Mouse (Mus musculus) intestine, postnatal 0 days (tissue): ENCODE measurements around the gene Slc39a11. TPM values are rescaled to one million over a fixed set of nuclear protein-coding genes. Genes with fewer than 3 reads are reported as not detected.

Source experiments
- ATAC-seq: fragments of 200-750 bp; cut with Nextera tagmentation; 2 replicates; pipeline ENCODE4 v1.8.0; 2017; ENCODE audit warnings: mild to moderate bottlenecking, moderate TSS enrichment, moderate library complexity
- H3K27ac ChIP-seq: fragments of 300-500 bp; sonication (generic); 2 replicates; pipeline ENCODE4 v1.5.1; 2014; ENCODE audit warnings: mild to moderate bottlenecking, low read depth, low read length, moderate library complexity
- H3K27me3 ChIP-seq: fragments of 300-500 bp; sonication (generic); replicated peaks from 2 replicates; pipeline ENCODE4 v1.6.1; 2014; ENCODE audit warnings: low read length, mixed read lengths; ENCODE audit not compliant: control insufficient read depth, insufficient read depth
- H3K36me3 ChIP-seq: fragments of 300-500 bp; sonication (generic); 2 replicates; pipeline ENCODE4 v1.6.1; 2014; ENCODE audit warnings: mild to moderate bottlenecking, moderate library complexity; ENCODE audit not compliant: control insufficient read depth, insufficient read depth
- H3K4me1 ChIP-seq: fragments of 300-500 bp; sonication (generic); replicated peaks from 2 replicates; pipeline ENCODE4 v1.6.1; 2014; ENCODE audit warnings: antibody characterized with exemption, low read length, mixed read lengths; ENCODE audit not compliant: control insufficient read depth, insufficient read depth
- H3K4me2 ChIP-seq: fragments of 300-500 bp; sonication (generic); replicated peaks from 2 replicates; pipeline ENCODE4 v1.6.1; 2014; ENCODE audit warnings: low read depth, mild to moderate bottlenecking, moderate library complexity
- H3K4me3 ChIP-seq: fragments of 300-500 bp; sonication (generic); 2 replicates; pipeline ENCODE4 v1.5.1; 2014; ENCODE audit warnings: low read depth, low read length
- H3K9ac ChIP-seq: fragments of 300-500 bp; sonication (generic); 2 replicates; pipeline ENCODE4 v1.6.1; 2014; ENCODE audit warnings: mild to moderate bottlenecking, low read depth, low read length
- H3K9me3 ChIP-seq: fragments of 300-500 bp; sonication (generic); 2 replicates; pipeline ENCODE4 v1.6.1; 2016; ENCODE audit warnings: mixed run types; ENCODE audit not compliant: control insufficient read depth
- CTCF ChIP-seq: sonication (generic); IDR thresholded peaks from 2 replicates; pipeline ENCODE4 v1.5.1; 2016; ENCODE audit warnings: low read depth, mild to moderate bottlenecking, control low read depth, antibody characterized with exemption, moderate library complexity
- WGBS: fragments of 180-500 bp; shearing (Covaris S2); extraction: QIAGEN DNeasy Blood & Tissue Kit; methylation state at CpG from one replicate; pipeline ENCODE4 v1.1.7; 2014; 5-methylcytosine and 5-hydroxymethylcytosine counted together
- polyA plus RNA-seq: library from polyadenylated mRNA; unstranded; fragments of >200 nt; fragmentation: Nextera tagmentation; extraction: Ambion mirVana; gene quantifications from 2 replicates; pipeline ENCODE4 v1.2.1, GENCODE M21; 2015

Slc39a11 gene
- polyA plus RNA-seq, 1 experiment from 2014 or later, result 50.7 TPM

GRCm38 (mm10) chr11:113438915-113439314 is 211.0 kb downstream of the Slc39a11 start:
- ATAC-seq, result no peak
- Histone ChIP-seq H3K4me2 (no peak overlapping the region), H3K4me3 (no peak overlapping the region), H3K9ac (no peak overlapping the region), H3K27ac (no peak overlapping the region), H3K4me1 (no peaks in the 10 kb centered on the region), H3K36me3 (no peaks in the 10 kb centered on the region), H3K27me3 (no peaks in the 10 kb centered on the region), H3K9me3 (no peaks in the 10 kb centered on the region)
- 0 out of 2 replicates have a peak, but pooled peaks have one; percentile 8 for TF ChIP-seq CTCF
- WGBS, result 89% methylated on average over 5 of the region's 5 CpGs

- no peaks in the 10 kb centered on the region for H3K9me3 ChIP-seq
- H3K4me1 ChIP-seq, result no peaks in the 10 kb centered on the region
- no peak overlapping the region for H3K27ac ChIP-seq
- no peak overlapping the region for H3K9ac ChIP-seq
- no peak for TF ChIP-seq CTCF
- H3K36me3 ChIP-seq, result no peaks in the 10 kb centered on the region
- H3K4me2 ChIP-seq, result no peak overlapping the region
- 73% methylated on average over 9 of the region's 9 CpGs for WGBS
- no peak for ATAC-seq
- no peak overlapping the region for H3K4me3 ChIP-seq
- H3K27me3 ChIP-seq, result no peaks in the 10 kb centered on the region
These were observed 212.5 kb downstream of the Slc39a11 start for GRCm38 (mm10) chr11:113437357-113437756.

- Histone ChIP-seq H3K9ac (no peak overlapping the region), H3K27ac (no peak overlapping the region), H3K9me3 (no peaks in the 10 kb centered on the region), H3K36me3 (no peaks in the 10 kb centered on the region), H3K4me1 (no peaks in the 10 kb centered on the region), H3K4me3 (no peak overlapping the region), H3K27me3 (no peaks in the 10 kb centered on the region), H3K4me2 (no peak overlapping the region)
- WGBS, result 85% methylated on average over 6 of the region's 6 CpGs
- TF ChIP-seq CTCF, result no peak
- no peak for ATAC-seq
These were observed 213.6 kb downstream of the Slc39a11 start for GRCm38 (mm10) chr11:113436299-113436698.

GRCm38 (mm10) chr11:113435696-113436095 is 214.2 kb downstream of the Slc39a11 start:
- no peak overlapping the region for H3K4me3 ChIP-seq
- no peak overlapping the region for H3K27ac ChIP-seq
- H3K27me3 ChIP-seq, result no peaks in the 10 kb centered on the region
- no peaks in the 10 kb centered on the region for H3K9me3 ChIP-seq
- no peaks in the 10 kb centered on the region for H3K4me1 ChIP-seq
- no peak overlapping the region for H3K9ac ChIP-seq
- 58% methylated on average over 5 of the region's 5 CpGs for WGBS
- H3K36me3 ChIP-seq, result no peaks in the 10 kb centered on the region
- no peak for TF ChIP-seq CTCF
- ATAC-seq, result no peak
- no peak overlapping the region for H3K4me2 ChIP-seq

- H3K4me2 ChIP-seq, result no peak overlapping the region
- 75% methylated on average over 7 of the region's 7 CpGs for WGBS
- H3K27ac ChIP-seq, result no peak overlapping the region
- H3K9me3 ChIP-seq, result no peaks in the 10 kb centered on the region
- H3K4me1 ChIP-seq, result no peaks in the 10 kb centered on the region
- H3K36me3 ChIP-seq, result no peaks in the 10 kb centered on the region
- no peak overlapping the region for H3K4me3 ChIP-seq
- no peaks in the 10 kb centered on the region for H3K27me3 ChIP-seq
- TF ChIP-seq CTCF, result no peak
- no peak for ATAC-seq
- H3K9ac ChIP-seq, result no peak overlapping the region
These were observed 218.7 kb downstream of the Slc39a11 start for GRCm38 (mm10) chr11:113431161-113431560.

- WGBS, result 50% methylated on average over 9 of the region's 9 CpGs
- H3K9me3 ChIP-seq, result no peaks in the 10 kb centered on the region
- no peak overlapping the region for H3K4me2 ChIP-seq
- H3K27me3 ChIP-seq, result no peaks in the 10 kb centered on the region
- no peak for TF ChIP-seq CTCF
- H3K9ac ChIP-seq, result no peak overlapping the region
- H3K27ac ChIP-seq, result no peak overlapping the region
- no peaks in the 10 kb centered on the region for H3K4me1 ChIP-seq
- ATAC-seq, result no peak
- no peak overlapping the region for H3K4me3 ChIP-seq
- H3K36me3 ChIP-seq, result no peaks in the 10 kb centered on the region
These were observed 224.0 kb downstream of the Slc39a11 start for GRCm38 (mm10) chr11:113425882-113426281.

GRCm38 (mm10) chr11:113425454-113425853 is 224.4 kb downstream of the Slc39a11 start:
- no peaks in the 10 kb centered on the region for H3K4me1 ChIP-seq
- H3K9ac ChIP-seq, result no peak overlapping the region
- no peaks in the 10 kb centered on the region for H3K27me3 ChIP-seq
- no peaks in the 10 kb centered on the region for H3K36me3 ChIP-seq
- no peak overlapping the region for H3K4me2 ChIP-seq
- TF ChIP-seq CTCF, result no peak
- no peak for ATAC-seq
- H3K9me3 ChIP-seq, result no peaks in the 10 kb centered on the region
- WGBS, result 65% methylated on average over 3 of the region's 3 CpGs
- H3K27ac ChIP-seq, result no peak overlapping the region
- no peak overlapping the region for H3K4me3 ChIP-seq
